In the genomic region with DNA sequence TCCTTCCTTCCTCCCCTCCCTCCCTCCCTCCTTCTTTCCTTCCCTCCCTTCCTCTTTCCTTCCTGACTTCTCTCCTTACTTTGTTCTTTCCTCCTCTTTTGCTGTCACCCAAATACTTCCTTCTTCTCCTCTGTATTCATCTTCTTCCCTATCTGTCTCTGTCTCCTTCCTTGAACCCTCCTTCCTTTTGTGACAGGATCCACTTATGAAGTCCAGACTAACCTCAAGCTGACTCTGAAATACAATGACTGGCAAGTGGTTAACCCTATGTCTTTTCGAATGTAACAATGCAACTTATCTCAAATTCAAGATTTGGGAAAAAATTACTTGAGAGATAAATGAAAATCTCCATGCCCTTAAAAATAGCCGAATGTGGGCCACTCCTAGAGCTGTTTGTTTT, we compare ENCODE assay signal across 29 mouse cellular contexts.
DNase-seq lines count a peak whose midpoint lies in the region; ATAC-seq and TF ChIP-seq lines count a peak whose summit lies in the region.
"Had no signal": no experiment of that assay in that cellular context is flagged by ENCODE, and none has a peak within 500 bp of the region (broad histone marks: within the 10 kb centered on the region; RNA-seq: fewer than 3 reads in every experiment).

No protein-coding gene starts in this region.

- no peaks in the 10 kb centered on the region for H3K36me3 ChIP-seq in kidney, postnatal 0 days (ENCODE audit: insufficient read depth, low read length)
- no peaks in the 10 kb centered on the region for H3K36me3 ChIP-seq in lung, embryonic 15.5 days
- H3K36me3 ChIP-seq in lung, postnatal 0 days (ENCODE audit: insufficient read depth, low read length): no peaks in the 10 kb centered on the region
- H3K36me3 ChIP-seq: embryonic facial prominence, embryonic 12.5 days; embryonic facial prominence, embryonic 15.5 days; forebrain, embryonic 12.5 days; forebrain, embryonic 15.5 days; heart, embryonic 12.5 days; heart, embryonic 15.5 days; hindbrain, embryonic 10.5 days; hindbrain, embryonic 13.5 days had no signal

- WGBS in kidney, postnatal 0 days: 58% methylated on average over 2 of the region's 2 CpGs
- 41% methylated on average over 2 of the region's 2 CpGs for WGBS in lung, embryonic 15.5 days
- 50% methylated on average over 2 of the region's 2 CpGs for WGBS in lung, postnatal 0 days

- no peak for TF ChIP-seq CTCF in kidney, postnatal 0 days (IDR thresholded peaks at IDR 0.05; ENCODE audit: low read depth)
- TF ChIP-seq CTCF in lung, postnatal 0 days (IDR thresholded peaks at IDR 0.05): no peak
- no peak for TF ChIP-seq CTCF in embryonic fibroblast, embryonic 13.5 days (IDR thresholded peaks at IDR 0.05; ENCODE audit: borderline replicate concordance, insufficient read depth, low read length)

- no peaks in the 10 kb centered on the region for H3K27me3 ChIP-seq in kidney, postnatal 0 days (ENCODE audit: insufficient read depth, low read length)
- no peaks in the 10 kb centered on the region for H3K27me3 ChIP-seq in lung, embryonic 15.5 days
- H3K27me3 ChIP-seq in lung, postnatal 0 days (replicated peaks; ENCODE audit: insufficient read depth, low read length): no peaks in the 10 kb centered on the region
- H3K27me3 ChIP-seq: embryonic facial prominence, embryonic 12.5 days; embryonic facial prominence, embryonic 15.5 days; forebrain, embryonic 12.5 days; forebrain, embryonic 15.5 days; heart, embryonic 12.5 days; heart, embryonic 15.5 days; hindbrain, embryonic 13.5 days had no signal

- H3K9me3 ChIP-seq in kidney, postnatal 0 days (replicated peaks; ENCODE audit: low read length): no peaks in the 10 kb centered on the region
- no peaks in the 10 kb centered on the region for H3K9me3 ChIP-seq in lung, embryonic 15.5 days
- H3K9me3 ChIP-seq in lung, postnatal 0 days (ENCODE audit: low read length): no peaks in the 10 kb centered on the region
- H3K9me3 ChIP-seq: embryonic facial prominence, embryonic 12.5 days; embryonic facial prominence, embryonic 15.5 days; forebrain, embryonic 12.5 days; forebrain, embryonic 15.5 days; heart, embryonic 12.5 days; heart, embryonic 15.5 days; hindbrain, embryonic 10.5 days; hindbrain, embryonic 13.5 days had no signal

- no peaks in the 10 kb centered on the region for H3K4me1 ChIP-seq in kidney, postnatal 0 days (replicated peaks; ENCODE audit: insufficient read depth, low read length)
- 0 out of 2 replicates have a peak, but pooled peaks cover 3% of the 10 kb centered on the region for H3K4me1 ChIP-seq in lung, embryonic 15.5 days
- H3K4me1 ChIP-seq in lung, postnatal 0 days (ENCODE audit: insufficient read depth, low read depth, low read length): no peaks in the 10 kb centered on the region
- peaks cover 6% of the 10 kb centered on the region for H3K4me1 ChIP-seq in embryonic fibroblast, embryonic 13.5 days (ENCODE audit: control insufficient read depth, insufficient read depth, low read length)
- H3K4me1 ChIP-seq: embryonic facial prominence, embryonic 12.5 days; forebrain, embryonic 12.5 days; forebrain, embryonic 15.5 days; heart, embryonic 12.5 days; heart, embryonic 15.5 days; hindbrain, embryonic 10.5 days; hindbrain, embryonic 13.5 days had no signal

- TF ChIP-seq EP300 in lung, postnatal 0 days (IDR thresholded peaks at IDR 0.05): no peak

- 0 out of 2 replicates have a peak overlapping the region, but pooled peaks have one; percentile 36 for H3K27ac ChIP-seq in kidney, postnatal 0 days
- H3K27ac ChIP-seq in lung, embryonic 15.5 days: peak overlapping the region; percentile 79
- no peak overlapping the region for H3K27ac ChIP-seq in lung, postnatal 0 days (ENCODE audit: low read length)
- peak overlapping the region; percentile 95 for H3K27ac ChIP-seq in embryonic fibroblast, embryonic 13.5 days (ENCODE audit: insufficient read depth, low read length)
- H3K27ac ChIP-seq: embryonic facial prominence, embryonic 12.5 days; forebrain, embryonic 12.5 days; forebrain, embryonic 15.5 days; heart, embryonic 15.5 days; hindbrain, embryonic 10.5 days; hindbrain, embryonic 13.5 days had no signal

- TF ChIP-seq POLR2A in embryonic fibroblast, embryonic 13.5 days (IDR thresholded peaks at IDR 0.05; ENCODE audit: low read depth, low read length): no peak

- H3K4me3 ChIP-seq in kidney, postnatal 0 days (replicated peaks; ENCODE audit: low read depth, low read length): no peak overlapping the region
- no peak overlapping the region for H3K4me3 ChIP-seq in lung, embryonic 15.5 days
- no peak overlapping the region for H3K4me3 ChIP-seq in lung, postnatal 0 days (ENCODE audit: low read depth, low read length)
- no peak overlapping the region for H3K4me3 ChIP-seq in embryonic fibroblast, embryonic 13.5 days (ENCODE audit: insufficient read depth, low read length)
- H3K4me3 ChIP-seq: embryonic facial prominence, embryonic 12.5 days; embryonic facial prominence, embryonic 15.5 days; erythroblast, embryonic 14.5 days; forebrain, embryonic 12.5 days; forebrain, embryonic 15.5 days; heart, embryonic 12.5 days; heart, embryonic 15.5 days; hindbrain, embryonic 10.5 days; hindbrain, embryonic 13.5 days had no signal

- no peak overlapping the region for H3K9ac ChIP-seq in kidney, postnatal 0 days (ENCODE audit: low read depth, low read length)
- no peak overlapping the region for H3K9ac ChIP-seq in lung, embryonic 15.5 days
- no peak overlapping the region for H3K9ac ChIP-seq in lung, postnatal 0 days (replicated peaks; ENCODE audit: low read depth)
- H3K9ac ChIP-seq: embryonic facial prominence, embryonic 12.5 days; embryonic facial prominence, embryonic 15.5 days; forebrain, embryonic 12.5 days; forebrain, embryonic 15.5 days; heart, embryonic 12.5 days; heart, embryonic 15.5 days; hindbrain, embryonic 13.5 days had no signal

- no peak for ATAC-seq in kidney, postnatal 0 days (replicated peaks; ENCODE audit: low FRiP score, low read depth)
- ATAC-seq in lung, embryonic 15.5 days (ENCODE audit: borderline replicate concordance, extremely low read depth, low FRiP score, low TSS enrichment): no peak; the same call in 1 of the 2 replicates
- ATAC-seq in lung, postnatal 0 days: no peak
- ATAC-seq in megakaryocyte, adult 5-6 weeks (ENCODE audit: poor library complexity, severe bottlenecking): no peak
- ATAC-seq: activated CD4-positive, CD25-positive, alpha-beta regulatory T cell, adult 4 months; CD4-positive, CD25-positive, alpha-beta regulatory T cell, adult 4 months; forebrain, embryonic 15.5 days; hindbrain, embryonic 16.5 days had no signal

- no peak overlapping the region for H3K4me2 ChIP-seq in kidney, postnatal 0 days (ENCODE audit: low read length)
- H3K4me2 ChIP-seq in lung, embryonic 15.5 days: no peak overlapping the region
- no peak overlapping the region for H3K4me2 ChIP-seq in lung, postnatal 0 days (replicated peaks; ENCODE audit: low read depth, low read length)
- H3K4me2 ChIP-seq: embryonic facial prominence, embryonic 12.5 days; embryonic facial prominence, embryonic 15.5 days; forebrain, embryonic 12.5 days; forebrain, embryonic 15.5 days; heart, embryonic 12.5 days; heart, embryonic 15.5 days; hindbrain, embryonic 13.5 days had no signal

- DNase-seq in kidney, postnatal 0 days (ENCODE audit: low spot score): no peak
- no peak for DNase-seq in kidney, adult 8-10 months
- DNase-seq in lung, postnatal 0 days (ENCODE audit: low spot score): no peak
- DNase-seq in 3T3-L1 (ENCODE audit: low read depth, low spot score): peak; percentile 3
- no peak for DNase-seq in right cerebral cortex, postnatal 4 days
- DNase-seq: adrenal gland, adult 8-10 months; adrenal gland, postnatal 25 days; cerebellum, adult 18-20 months; cerebellum, adult 9-11 months; cerebellum, postnatal 25 days; gastrocnemius, postnatal 25 days; heart, adult 18-20 months; heart, postnatal 10 days; heart, postnatal 36 days had no signal
